21 mouse cellular contexts compared by ENCODE assay signal in genomic region chr13:110692696-110693095, GRCm38 (mm10).
"Had no signal": no experiment of that assay in that cellular context is flagged by ENCODE, and none has a peak within 500 bp of the region (broad histone marks: within the 10 kb centered on the region; RNA-seq: fewer than 3 reads in every experiment).

No protein-coding gene starts in this region.

- H3K4me3 ChIP-seq: kidney, embryonic 15.5 days; left cerebral cortex, adult 2 months; liver, embryonic 13.5 days; lung, embryonic 15.5 days; megakaryocyte, embryonic 14.5 days; midbrain, embryonic 10.5 days; midbrain, embryonic 15.5 days; neural tube, embryonic 12.5 days; neural tube, embryonic 15.5 days had no signal

- H3K9me3 ChIP-seq: kidney, embryonic 15.5 days; liver, embryonic 13.5 days; lung, embryonic 15.5 days; megakaryocyte, embryonic 14.5 days; midbrain, embryonic 10.5 days; midbrain, embryonic 15.5 days; neural tube, embryonic 12.5 days; neural tube, embryonic 15.5 days had no signal

- H3K36me3 ChIP-seq: kidney, embryonic 15.5 days; liver, embryonic 13.5 days; lung, embryonic 15.5 days; midbrain, embryonic 10.5 days; midbrain, embryonic 15.5 days; neural tube, embryonic 12.5 days; neural tube, embryonic 15.5 days had no signal

- ATAC-seq: midbrain, embryonic 15.5 days had no signal

- H3K4me1 ChIP-seq: liver, embryonic 13.5 days; midbrain, embryonic 15.5 days; neural tube, embryonic 12.5 days had no signal

- H3K27me3 ChIP-seq: kidney, embryonic 15.5 days; liver, embryonic 13.5 days; lung, embryonic 15.5 days; megakaryocyte, embryonic 14.5 days; midbrain, embryonic 15.5 days; neural tube, embryonic 12.5 days; neural tube, embryonic 15.5 days had no signal

- DNase-seq: kidney, postnatal 10 days; kidney, postnatal 36 days; layer of hippocampus, postnatal 36 days; liver, embryonic 13.5 days; lung, postnatal 10 days; lung, postnatal 36 days; right cerebral cortex, adult 18-20 months; right cerebral cortex, postnatal 14 days; right cerebral cortex, postnatal 4 days; thymus, adult 2 months; thymus, postnatal 14 days; thymus, postnatal 4 days had no signal

- H3K27ac ChIP-seq: kidney, embryonic 15.5 days; left cerebral cortex, adult 2 months; liver, embryonic 13.5 days; lung, embryonic 15.5 days; midbrain, embryonic 10.5 days; midbrain, embryonic 15.5 days; neural tube, embryonic 12.5 days; neural tube, embryonic 15.5 days; stomach, postnatal 0 days had no signal

- H3K9ac ChIP-seq: kidney, embryonic 15.5 days; liver, embryonic 13.5 days; lung, embryonic 15.5 days; midbrain, embryonic 15.5 days; neural tube, embryonic 12.5 days; neural tube, embryonic 15.5 days had no signal

- H3K4me2 ChIP-seq: kidney, embryonic 15.5 days; liver, embryonic 13.5 days; lung, embryonic 15.5 days; midbrain, embryonic 15.5 days; neural tube, embryonic 12.5 days; neural tube, embryonic 15.5 days had no signal
